Mouse (Mus musculus): ENCODE measurements around the gene Txnrd2.

DNA sequence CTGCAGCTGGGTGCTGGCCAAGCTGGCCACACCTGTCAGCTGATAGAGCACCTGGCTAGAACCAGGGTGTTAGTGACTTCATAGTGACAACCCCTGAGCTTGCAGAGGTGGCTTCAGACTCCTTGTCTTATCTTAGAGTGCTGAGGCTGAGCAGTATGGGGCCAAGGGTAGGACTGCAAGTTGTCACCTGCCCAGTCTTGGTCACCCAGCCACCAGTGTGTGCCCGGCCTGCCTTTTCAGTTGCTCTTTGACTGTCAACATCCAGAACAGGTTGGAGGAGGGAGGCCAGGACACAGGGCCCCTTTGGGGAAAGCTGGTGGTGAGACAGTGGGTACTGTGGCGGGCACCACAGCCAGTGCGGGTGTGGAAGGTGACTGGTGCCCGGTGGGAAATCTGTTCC is 22.8 kb downstream of the Txnrd2 start:
- TF ChIP-seq POLR2A (IDR thresholded peaks at IDR 0.05; ENCODE audit: borderline replicate concordance, low read depth, low read length) (no peak), CTCF (IDR thresholded peaks at IDR 0.05; ENCODE audit: low read depth, low read length) (no peak)
